Mouse (Mus musculus): ENCODE measurements around the gene Actr3b. TPM values are rescaled to one million over a fixed set of nuclear protein-coding genes. Genes with fewer than 3 reads are reported as not detected.

The Actr3b gene
- polyA plus RNA-seq, 1 experiment from 2014 or later = 4.1 TPM

DNA sequence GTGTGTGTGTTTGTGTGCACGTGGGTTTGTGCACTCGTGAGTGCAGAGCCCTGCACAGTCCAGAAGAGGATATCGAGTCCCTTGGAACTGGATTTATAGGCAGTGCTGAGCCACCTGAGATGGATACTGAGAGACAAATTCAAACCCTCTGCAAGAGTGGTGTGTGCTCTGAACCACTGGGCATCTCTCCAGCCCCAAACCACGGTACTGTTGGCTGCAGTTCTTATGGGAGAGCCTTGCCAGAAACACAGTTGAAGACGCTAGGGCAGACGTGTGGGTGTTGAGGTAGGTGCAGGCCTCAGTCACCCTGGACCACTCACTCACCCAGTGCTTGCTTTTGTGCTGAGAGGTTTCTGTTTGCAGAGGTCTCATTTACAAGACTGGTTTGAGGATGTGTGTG, 41.1 kb downstream of the Actr3b start:
- WGBS = 65% methylated on average over 6 of the region's 6 CpGs
- H3K9ac ChIP-seq = no peak overlapping the region
- no peak for ATAC-seq (ENCODE audit: insufficient read depth, low FRiP score, low read depth)
- H3K27me3 ChIP-seq (replicated peaks) = no peaks in the 10 kb centered on the region
- H3K27ac ChIP-seq = no peak overlapping the region
- H3K36me3 ChIP-seq = no peaks in the 10 kb centered on the region
- no peaks in the 10 kb centered on the region for H3K9me3 ChIP-seq
- no peak overlapping the region for H3K4me2 ChIP-seq
- H3K4me3 ChIP-seq (replicated peaks) = no peak overlapping the region
- H3K4me1 ChIP-seq = no peaks in the 10 kb centered on the region

DNA sequence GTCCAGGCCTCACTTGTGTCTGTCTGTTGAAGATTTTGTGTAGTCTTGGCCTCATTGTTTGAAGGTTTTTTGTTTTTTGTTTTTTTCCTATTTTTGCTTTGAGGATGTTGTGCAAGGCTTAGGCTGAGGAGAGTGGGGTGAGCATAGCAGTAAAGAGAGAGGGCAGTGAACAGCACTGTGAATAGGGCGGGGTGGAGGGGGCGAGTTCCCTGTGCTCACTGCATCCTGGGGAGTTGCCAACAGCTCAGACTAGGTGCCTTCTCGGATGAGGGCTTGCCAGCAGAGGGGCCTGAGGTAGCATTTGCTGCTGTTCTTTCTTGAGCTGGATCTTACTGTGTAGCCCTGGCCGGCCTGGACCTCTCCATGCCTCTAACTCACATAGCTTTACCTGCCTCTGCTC, 41.9 kb downstream of the Actr3b start:
- Histone ChIP-seq H3K27me3 (replicated peaks) (no peaks in the 10 kb centered on the region), H3K4me1 (no peaks in the 10 kb centered on the region), H3K4me2 (no peak overlapping the region), H3K27ac (no peak overlapping the region), H3K36me3 (no peaks in the 10 kb centered on the region), H3K9me3 (no peaks in the 10 kb centered on the region), H3K4me3 (replicated peaks) (no peak overlapping the region), H3K9ac (no peak overlapping the region)
- no peak for ATAC-seq (ENCODE audit: insufficient read depth, low FRiP score, low read depth)
- 67% methylated on average over 4 of the region's 4 CpGs for WGBS

DNA sequence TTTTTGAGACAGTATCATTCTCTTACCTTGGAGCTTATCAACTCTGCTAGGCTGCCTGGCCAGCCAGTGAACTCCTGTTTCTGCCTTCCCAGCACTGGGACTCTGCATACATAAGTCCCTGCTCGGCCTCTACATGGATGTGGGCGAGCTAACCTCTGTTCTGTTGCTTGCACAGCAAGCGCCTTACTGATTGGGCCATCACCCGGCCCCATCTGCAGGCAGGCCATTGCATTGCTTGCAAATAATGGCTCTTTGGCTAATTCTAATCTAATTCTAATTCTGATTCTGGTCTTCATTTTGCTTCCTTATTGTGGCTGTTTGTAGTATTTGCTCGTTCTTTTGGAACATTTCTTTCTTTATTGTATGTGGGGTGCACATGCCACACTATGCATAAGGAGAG, 44.8 kb downstream of the Actr3b start:
- Histone ChIP-seq H3K9ac (no peak overlapping the region), H3K9me3 (no peaks in the 10 kb centered on the region), H3K27me3 (replicated peaks) (no peaks in the 10 kb centered on the region), H3K4me3 (replicated peaks) (no peak overlapping the region), H3K27ac (no peak overlapping the region), H3K4me1 (no peaks in the 10 kb centered on the region), H3K4me2 (no peak overlapping the region), H3K36me3 (no peaks in the 10 kb centered on the region)
- WGBS = 80% methylated on average over 5 of the region's 5 CpGs
- ATAC-seq (ENCODE audit: insufficient read depth, low FRiP score, low read depth) = no peak

DNA sequence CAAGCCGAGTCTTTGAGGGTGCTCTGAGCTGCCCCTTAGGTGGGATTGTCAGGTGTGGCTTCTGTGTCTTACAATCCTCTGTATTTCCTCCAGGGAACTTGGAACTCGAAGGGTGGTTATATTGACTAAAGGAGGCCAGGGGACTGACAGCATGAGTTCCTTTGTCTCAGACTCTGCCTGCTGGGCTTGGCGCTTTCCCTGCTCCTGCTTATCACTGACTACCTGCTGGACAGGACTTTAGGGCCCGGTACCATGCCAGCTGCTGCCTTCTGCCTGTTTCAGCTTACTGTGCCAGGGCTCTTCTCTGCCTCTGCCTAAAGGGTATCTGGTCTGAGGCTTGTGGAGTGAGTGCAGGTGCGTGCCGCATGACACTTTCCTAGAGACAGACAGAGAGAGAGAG, 53.1 kb downstream of the Actr3b start:
- Histone ChIP-seq H3K9me3 (no peaks in the 10 kb centered on the region), H3K27me3 (replicated peaks) (no peaks in the 10 kb centered on the region), H3K4me3 (replicated peaks) (no peak overlapping the region), H3K4me2 (no peak overlapping the region), H3K9ac (no peak overlapping the region), H3K4me1 (no peaks in the 10 kb centered on the region), H3K27ac (no peak overlapping the region), H3K36me3 (no peaks in the 10 kb centered on the region)
- ATAC-seq (ENCODE audit: insufficient read depth, low FRiP score, low read depth) = peak; percentile 78; the same call in 1 of the 2 replicates
- 56% methylated on average over 6 of the region's 6 CpGs for WGBS

DNA sequence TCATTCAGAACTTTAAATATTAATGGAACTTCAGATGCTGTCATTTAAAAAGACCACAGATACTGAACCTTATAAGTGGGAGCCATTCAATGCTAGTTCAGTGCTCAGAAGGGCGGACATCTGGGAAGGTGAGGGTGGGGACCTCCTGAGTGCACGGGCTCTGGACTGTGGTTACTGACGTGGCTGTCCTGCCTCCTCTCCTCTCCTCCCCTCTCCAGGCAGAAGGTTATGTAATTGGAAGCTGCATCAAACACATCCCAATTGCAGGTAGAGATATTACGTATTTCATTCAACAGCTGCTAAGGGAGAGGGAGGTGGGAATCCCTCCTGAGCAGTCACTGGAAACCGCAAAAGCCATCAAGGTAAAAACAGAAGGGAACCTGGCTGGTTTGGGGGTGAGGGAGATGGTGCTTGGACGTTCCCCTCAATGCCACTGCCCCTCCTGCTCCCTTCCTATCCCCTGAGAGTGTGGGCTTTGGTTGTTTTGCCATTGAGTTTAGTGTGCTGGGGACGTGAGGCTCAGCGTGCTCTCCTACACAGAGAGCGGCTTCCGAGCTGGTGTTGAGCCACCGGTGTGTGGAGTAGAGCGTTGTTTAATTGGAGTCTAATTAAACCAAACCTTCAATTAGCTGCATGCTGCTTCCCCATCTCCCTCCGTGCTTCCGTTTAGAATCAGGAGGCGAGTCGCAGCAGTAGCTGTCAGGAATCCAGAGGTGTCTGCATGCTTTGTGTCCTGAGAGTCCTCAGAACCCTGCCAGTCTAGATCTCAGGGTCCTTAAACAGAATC, 69.7 kb downstream of the Actr3b start:
- H3K9me3 ChIP-seq = no peaks in the 10 kb centered on the region
- ATAC-seq (ENCODE audit: insufficient read depth, low FRiP score, low read depth) = no peak
- no peaks in the 10 kb centered on the region for H3K36me3 ChIP-seq
- no peaks in the 10 kb centered on the region for H3K27me3 ChIP-seq (replicated peaks)
- H3K27ac ChIP-seq = no peak overlapping the region
- H3K9ac ChIP-seq = no peak overlapping the region
- H3K4me1 ChIP-seq = no peaks in the 10 kb centered on the region
- no peak overlapping the region for H3K4me2 ChIP-seq
- no peak overlapping the region for H3K4me3 ChIP-seq (replicated peaks)
- WGBS = 81% methylated on average over 16 of the region's 16 CpGs

DNA sequence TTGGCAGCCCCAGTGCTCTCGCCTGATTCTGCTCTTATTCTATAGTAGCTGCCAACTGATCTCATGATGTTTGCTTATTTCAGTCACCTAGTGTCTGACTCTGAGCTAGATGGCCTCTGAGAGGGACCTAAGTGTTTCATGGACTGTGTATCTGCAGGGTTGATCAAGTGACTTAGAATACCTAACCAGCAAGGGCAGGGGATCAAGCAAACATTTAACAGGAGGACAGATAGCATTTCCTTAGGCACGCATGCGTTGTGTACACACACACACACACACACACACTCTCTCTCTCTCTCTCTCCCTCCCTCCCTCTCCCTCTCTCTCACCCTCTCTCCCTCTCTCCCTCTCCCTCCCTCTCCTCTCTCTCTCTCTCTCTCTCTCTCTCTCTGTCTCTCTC, 71.0 kb downstream of the Actr3b start:
- Histone ChIP-seq H3K4me1 (no peaks in the 10 kb centered on the region), H3K9ac (no peak overlapping the region), H3K27ac (no peak overlapping the region), H3K9me3 (no peaks in the 10 kb centered on the region), H3K36me3 (no peaks in the 10 kb centered on the region), H3K27me3 (replicated peaks) (no peaks in the 10 kb centered on the region), H3K4me3 (replicated peaks) (no peak overlapping the region), H3K4me2 (no peak overlapping the region)
- ATAC-seq (ENCODE audit: insufficient read depth, low FRiP score, low read depth) = peak; percentile 66; the same call in 1 of the 2 replicates
- WGBS = 51% methylated on average over 3 of the region's 3 CpGs

DNA sequence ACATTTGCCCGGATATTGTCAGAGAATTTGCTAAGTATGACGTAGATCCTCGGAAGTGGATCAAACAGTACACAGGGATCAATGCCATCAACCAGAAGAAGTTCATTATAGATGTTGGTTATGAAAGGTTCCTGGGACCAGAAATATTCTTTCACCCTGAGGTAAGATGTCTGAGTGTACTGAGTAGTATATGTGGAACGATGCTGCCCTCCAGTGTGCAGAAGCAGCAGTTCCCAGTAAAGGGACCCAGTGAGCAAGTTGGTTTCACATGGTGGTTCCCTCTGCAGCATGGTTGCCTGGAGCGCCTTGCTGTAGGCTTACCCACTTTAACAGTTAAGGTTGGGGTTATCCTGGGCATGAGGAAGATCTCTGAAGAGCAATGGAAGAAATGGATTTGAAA, 71.8 kb downstream of the Actr3b start:
- Histone ChIP-seq H3K27ac (no peak overlapping the region), H3K9me3 (no peaks in the 10 kb centered on the region), H3K4me2 (no peak overlapping the region), H3K36me3 (no peaks in the 10 kb centered on the region), H3K4me3 (replicated peaks) (no peak overlapping the region), H3K9ac (no peak overlapping the region), H3K27me3 (replicated peaks) (no peaks in the 10 kb centered on the region), H3K4me1 (no peaks in the 10 kb centered on the region)
- WGBS = 68% methylated on average over 5 of the region's 5 CpGs
- 0 out of 2 replicates have a peak, but pooled peaks have one; percentile 43 for ATAC-seq (ENCODE audit: insufficient read depth, low FRiP score, low read depth)

DNA sequence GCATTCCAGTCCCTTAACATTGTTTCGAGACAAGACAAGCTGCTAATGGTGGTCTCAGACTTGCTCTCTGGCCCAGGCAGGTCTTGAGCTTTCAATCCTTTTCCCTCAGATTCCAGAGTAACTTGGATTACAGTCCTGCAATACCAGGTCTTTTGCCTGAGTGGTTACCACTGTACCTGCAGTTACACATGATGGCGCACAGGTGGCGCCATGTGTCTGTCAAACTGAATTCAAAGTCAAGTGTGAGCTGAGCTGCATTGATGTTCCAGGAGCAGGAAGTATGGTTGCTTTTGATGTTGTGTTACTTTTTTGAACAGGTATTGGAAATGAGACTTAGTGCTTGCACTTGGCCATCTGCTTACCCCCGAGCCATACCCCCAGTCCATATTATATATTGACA, 79.6 kb downstream of the Actr3b start:
- H3K27ac ChIP-seq = no peak overlapping the region
- 24% methylated on average over 4 of the region's 4 CpGs for WGBS
- no peaks in the 10 kb centered on the region for H3K9me3 ChIP-seq
- H3K4me2 ChIP-seq = no peak overlapping the region
- H3K27me3 ChIP-seq (replicated peaks) = no peaks in the 10 kb centered on the region
- H3K4me3 ChIP-seq (replicated peaks) = no peak overlapping the region
- no peaks in the 10 kb centered on the region for H3K4me1 ChIP-seq
- H3K9ac ChIP-seq = no peak overlapping the region
- no peak for ATAC-seq (ENCODE audit: insufficient read depth, low FRiP score, low read depth)
- no peaks in the 10 kb centered on the region for H3K36me3 ChIP-seq

DNA sequence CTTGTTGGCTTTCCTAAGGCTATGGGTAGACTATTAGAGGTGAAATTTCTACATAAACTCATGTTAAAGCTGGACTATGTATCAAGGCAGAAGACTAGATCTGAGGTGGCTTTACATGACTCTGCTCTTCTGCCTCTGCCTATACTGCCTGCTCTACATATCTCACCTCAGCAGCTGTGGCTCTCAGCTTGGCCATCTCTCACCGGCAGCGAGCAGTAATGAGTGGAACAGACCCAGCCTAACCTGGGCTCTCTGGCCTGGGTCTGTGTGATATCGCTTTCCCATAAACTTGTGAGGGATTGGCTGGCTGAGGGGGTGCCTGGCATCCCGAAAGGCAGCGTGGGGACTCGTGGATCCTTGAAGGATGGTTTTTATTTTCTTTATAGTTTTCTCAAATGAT, 86.8 kb downstream of the Actr3b start:
- Histone ChIP-seq H3K4me1 (no peaks in the 10 kb centered on the region), H3K27ac (no peak overlapping the region), H3K9me3 (no peaks in the 10 kb centered on the region), H3K9ac (no peak overlapping the region), H3K4me2 (no peak overlapping the region), H3K36me3 (no peaks in the 10 kb centered on the region), H3K27me3 (replicated peaks) (no peaks in the 10 kb centered on the region), H3K4me3 (replicated peaks) (no peak overlapping the region)
- WGBS = 86% methylated on average over 6 of the region's 6 CpGs
- no peak for ATAC-seq (ENCODE audit: insufficient read depth, low FRiP score, low read depth)

DNA sequence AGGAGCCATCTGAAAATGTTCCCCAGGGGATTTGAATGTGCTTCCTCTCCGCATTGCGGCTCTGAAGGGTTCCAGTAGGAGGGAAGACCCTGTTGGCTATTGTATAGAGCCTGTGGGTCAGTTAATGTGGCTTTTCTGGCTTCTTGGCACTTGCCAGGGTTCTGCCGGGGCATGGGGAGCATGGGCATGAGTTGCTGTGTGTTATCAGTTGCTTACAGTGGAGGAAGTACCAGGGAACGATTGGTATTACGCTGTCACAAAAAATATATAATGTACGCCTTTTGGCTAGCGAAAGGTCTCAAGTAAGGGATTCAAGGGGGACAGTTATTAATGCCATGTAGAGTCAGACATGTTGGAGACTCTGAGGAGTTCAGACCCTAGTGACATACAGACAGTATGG, 87.4 kb downstream of the Actr3b start:
- 88% methylated on average over 7 of the region's 7 CpGs for WGBS
- no peaks in the 10 kb centered on the region for H3K36me3 ChIP-seq
- no peak overlapping the region for H3K4me3 ChIP-seq (replicated peaks)
- H3K9ac ChIP-seq = no peak overlapping the region
- no peak for ATAC-seq (ENCODE audit: insufficient read depth, low FRiP score, low read depth)
- H3K9me3 ChIP-seq = no peaks in the 10 kb centered on the region
- H3K4me2 ChIP-seq = no peak overlapping the region
- H3K4me1 ChIP-seq = no peaks in the 10 kb centered on the region
- no peak overlapping the region for H3K27ac ChIP-seq
- no peaks in the 10 kb centered on the region for H3K27me3 ChIP-seq (replicated peaks)

DNA sequence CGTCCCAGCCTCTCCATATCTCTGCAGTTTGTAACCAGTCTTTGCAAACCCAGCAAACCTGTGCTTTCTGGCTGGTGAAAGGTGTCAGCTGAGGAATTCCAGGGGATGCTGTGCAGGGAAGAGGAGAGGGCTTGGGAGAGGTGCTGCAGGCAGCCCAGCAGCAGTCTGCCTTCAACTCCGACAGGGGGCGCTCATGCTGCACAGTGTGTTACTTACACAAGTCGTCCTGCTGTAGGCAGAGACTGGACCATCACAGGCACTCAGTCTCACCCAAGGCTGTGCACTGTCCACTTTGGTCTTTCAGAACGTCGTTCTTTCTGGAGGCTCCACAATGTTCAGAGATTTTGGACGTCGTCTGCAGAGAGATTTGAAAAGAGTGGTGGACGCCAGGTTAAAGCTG, 88.3 kb downstream of the Actr3b start:
- H3K4me1 ChIP-seq = no peaks in the 10 kb centered on the region
- no peak overlapping the region for H3K4me2 ChIP-seq
- H3K36me3 ChIP-seq = no peaks in the 10 kb centered on the region
- H3K27me3 ChIP-seq (replicated peaks) = no peaks in the 10 kb centered on the region
- no peaks in the 10 kb centered on the region for H3K9me3 ChIP-seq
- H3K9ac ChIP-seq = no peak overlapping the region
- no peak overlapping the region for H3K4me3 ChIP-seq (replicated peaks)
- H3K27ac ChIP-seq = no peak overlapping the region
- WGBS = 46% methylated on average over 9 of the region's 9 CpGs
- ATAC-seq (ENCODE audit: insufficient read depth, low FRiP score, low read depth) = no peak

DNA sequence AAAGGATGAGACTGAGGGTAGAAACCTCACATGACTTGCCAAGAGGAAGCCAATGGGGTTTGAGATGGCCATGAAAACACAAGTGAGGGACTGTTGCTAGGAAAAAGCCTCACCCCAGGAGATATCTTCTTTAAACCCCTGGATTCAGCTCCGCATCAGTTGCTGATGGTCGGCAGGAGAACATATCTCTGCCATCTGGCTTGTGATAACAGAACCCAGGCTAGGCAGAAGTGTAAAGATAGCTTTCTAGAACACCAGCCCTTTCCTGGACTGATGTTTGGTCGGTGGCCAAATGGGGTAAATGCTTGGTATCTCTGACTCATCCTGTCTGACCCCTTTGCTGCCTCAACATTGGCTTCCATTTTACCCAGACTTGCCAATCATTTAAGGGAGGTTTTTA, 106.4 kb downstream of the Actr3b start:
- H3K4me3 ChIP-seq (replicated peaks) = no peak overlapping the region
- H3K4me2 ChIP-seq = no peak overlapping the region
- H3K4me1 ChIP-seq = no peaks in the 10 kb centered on the region
- H3K27ac ChIP-seq = no peak overlapping the region
- no peak for ATAC-seq (ENCODE audit: insufficient read depth, low FRiP score, low read depth)
- 63% methylated on average over 3 of the region's 3 CpGs for WGBS
- H3K36me3 ChIP-seq = no peaks in the 10 kb centered on the region
- H3K27me3 ChIP-seq (replicated peaks) = no peaks in the 10 kb centered on the region
- no peaks in the 10 kb centered on the region for H3K9me3 ChIP-seq
- H3K9ac ChIP-seq = no peak overlapping the region

DNA sequence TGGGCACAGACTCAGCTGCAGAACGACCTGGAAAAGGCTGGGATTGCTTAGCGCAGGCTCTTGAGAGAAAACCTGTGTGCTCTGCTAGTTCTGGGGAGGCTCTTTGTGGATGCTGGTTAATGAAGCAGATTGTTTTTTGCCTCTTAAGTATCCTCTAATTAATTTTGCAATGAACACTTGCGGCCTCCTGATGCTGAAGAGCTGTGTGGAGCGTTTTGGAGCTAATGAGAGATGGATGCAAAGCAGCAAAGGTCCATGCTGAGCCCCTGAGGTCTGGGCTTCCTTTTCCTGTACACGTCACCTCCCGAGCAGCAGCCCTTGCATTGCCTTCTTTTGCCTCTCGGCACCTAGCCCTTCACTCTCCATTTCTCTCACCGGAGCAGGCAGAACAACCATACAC, 110.1 kb downstream of the Actr3b start:
- Histone ChIP-seq H3K27ac (no peak overlapping the region), H3K9ac (no peak overlapping the region), H3K27me3 (replicated peaks) (no peaks in the 10 kb centered on the region), H3K4me3 (replicated peaks) (no peak overlapping the region), H3K4me1 (no peaks in the 10 kb centered on the region), H3K36me3 (no peaks in the 10 kb centered on the region), H3K9me3 (no peaks in the 10 kb centered on the region), H3K4me2 (no peak overlapping the region)
- 78% methylated on average over 8 of the region's 8 CpGs for WGBS
- no peak for ATAC-seq (ENCODE audit: insufficient read depth, low FRiP score, low read depth)

Measured in stomach, embryonic 15.5 days (tissue).